Mouse (Mus musculus): ENCODE data around the gene Slc15a5.

The Slc15a5 gene

DNA sequence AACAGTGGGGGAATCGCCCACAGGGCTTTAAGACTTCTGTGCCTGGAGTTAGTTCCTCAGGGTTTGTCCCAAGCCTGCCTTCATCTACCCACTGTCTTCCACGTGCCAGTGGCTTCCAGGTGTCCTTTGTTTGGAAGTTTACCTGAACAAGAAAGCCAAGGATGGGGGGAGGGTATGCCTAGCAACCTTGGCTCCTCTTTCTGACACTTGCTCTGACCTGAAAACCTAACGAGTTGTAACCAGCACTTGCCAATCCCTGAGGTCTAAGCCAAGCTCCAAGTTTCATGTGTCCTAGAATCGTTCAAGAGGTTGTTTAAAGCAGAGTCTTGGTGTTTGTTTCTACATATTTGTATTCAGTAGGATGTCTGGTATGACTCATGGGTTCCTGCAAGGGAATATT, 116.9 kb downstream of the Slc15a5 start:
- no peak for DNase-seq (ENCODE audit: low read depth, low spot score)

DNA sequence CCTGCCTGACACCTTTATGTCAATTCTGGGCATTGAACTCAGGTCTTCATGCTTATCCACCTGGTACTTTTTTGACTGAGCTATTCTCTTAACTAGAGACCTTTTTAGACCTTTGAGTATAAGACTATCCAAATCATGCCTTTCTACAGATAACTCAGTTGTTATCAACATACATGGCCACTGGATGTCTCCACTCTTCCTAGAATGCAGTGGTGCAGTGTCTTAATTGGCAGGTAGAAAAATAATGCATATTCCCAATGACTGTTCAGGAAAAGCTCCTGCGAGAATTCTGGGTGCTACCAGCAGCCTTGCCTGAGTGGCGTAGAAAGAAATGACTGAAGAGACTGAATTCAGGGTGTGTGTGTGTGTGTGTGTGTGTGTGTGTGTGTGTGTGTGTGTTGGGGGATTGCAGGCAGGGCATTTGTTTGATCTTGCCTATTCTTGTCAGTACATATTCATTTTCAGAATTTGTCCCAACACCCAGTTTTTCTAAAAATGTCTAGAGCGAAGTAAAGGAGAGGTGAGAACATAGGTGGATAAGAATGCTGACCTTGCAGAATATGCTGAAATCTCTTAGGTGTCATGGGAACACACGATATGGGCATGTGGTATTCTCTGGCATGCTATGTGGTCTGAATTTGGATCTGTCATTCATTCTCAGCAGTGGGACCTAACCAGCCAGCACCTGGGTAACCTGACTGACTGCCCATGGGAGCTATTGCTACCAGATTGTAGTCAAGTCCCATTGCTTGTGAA, 119.5 kb downstream of the Slc15a5 start:
- DNase-seq (ENCODE audit: low read depth, low spot score), result no peak

DNA sequence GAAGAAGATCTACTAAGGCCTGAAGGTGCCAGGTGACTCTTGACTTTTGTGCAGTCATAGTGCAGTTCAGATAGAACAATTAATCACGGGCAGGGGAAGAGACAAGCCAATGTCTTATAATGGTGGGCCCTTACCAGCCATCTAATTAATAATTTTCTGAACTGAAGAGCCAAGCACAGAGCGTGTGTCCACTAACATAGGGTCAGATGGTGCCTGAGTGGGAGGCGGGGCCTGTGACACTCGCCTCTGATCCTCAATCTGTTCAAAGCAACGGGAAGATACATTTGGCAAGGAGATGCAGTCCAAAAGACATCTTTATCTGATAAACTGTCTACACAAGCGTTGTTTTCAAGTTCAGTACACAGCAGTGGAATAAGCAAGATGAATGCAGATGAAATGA, 122.1 kb downstream of the Slc15a5 start:
- no peak for DNase-seq (ENCODE audit: low read depth, low spot score)

DNA sequence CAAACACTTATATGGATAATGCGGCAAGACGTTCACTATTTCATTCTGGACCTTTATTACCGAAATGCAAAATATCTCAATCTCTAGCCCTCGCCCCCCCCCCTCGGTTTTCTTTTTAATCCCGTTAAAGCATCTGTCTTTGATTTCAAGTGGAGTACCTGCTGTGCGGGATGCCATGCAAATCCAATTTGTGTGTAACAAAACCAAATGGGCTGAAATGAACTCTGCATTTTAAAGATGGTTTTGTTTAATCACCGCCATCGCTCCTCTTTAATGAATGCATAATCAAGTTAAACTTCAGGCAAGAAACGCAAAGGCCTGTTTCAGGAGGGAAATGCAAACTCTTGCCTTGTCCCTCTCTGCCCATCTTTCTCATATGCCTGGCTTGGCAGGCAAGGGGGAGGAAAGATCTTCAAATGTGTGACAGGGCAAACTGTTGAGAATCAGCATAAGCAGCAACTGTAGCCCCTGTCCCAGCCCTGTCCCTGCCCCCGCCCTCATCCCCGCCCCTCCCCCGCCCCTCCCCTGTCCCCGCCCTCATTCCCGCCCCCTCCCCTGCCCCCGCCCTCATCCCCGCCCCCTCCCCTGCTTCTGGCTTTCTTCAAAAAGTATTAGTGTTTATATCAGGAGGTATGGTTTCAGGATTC, 122.8 kb downstream of the Slc15a5 start:
- DNase-seq (ENCODE audit: low read depth, low spot score), result peak; percentile 23

GRCm38 (mm10) chr6:137946520-137946919, 133.2 kb downstream of the Slc15a5 start:
- DNase-seq (ENCODE audit: low read depth, low spot score), result no peak

DNA sequence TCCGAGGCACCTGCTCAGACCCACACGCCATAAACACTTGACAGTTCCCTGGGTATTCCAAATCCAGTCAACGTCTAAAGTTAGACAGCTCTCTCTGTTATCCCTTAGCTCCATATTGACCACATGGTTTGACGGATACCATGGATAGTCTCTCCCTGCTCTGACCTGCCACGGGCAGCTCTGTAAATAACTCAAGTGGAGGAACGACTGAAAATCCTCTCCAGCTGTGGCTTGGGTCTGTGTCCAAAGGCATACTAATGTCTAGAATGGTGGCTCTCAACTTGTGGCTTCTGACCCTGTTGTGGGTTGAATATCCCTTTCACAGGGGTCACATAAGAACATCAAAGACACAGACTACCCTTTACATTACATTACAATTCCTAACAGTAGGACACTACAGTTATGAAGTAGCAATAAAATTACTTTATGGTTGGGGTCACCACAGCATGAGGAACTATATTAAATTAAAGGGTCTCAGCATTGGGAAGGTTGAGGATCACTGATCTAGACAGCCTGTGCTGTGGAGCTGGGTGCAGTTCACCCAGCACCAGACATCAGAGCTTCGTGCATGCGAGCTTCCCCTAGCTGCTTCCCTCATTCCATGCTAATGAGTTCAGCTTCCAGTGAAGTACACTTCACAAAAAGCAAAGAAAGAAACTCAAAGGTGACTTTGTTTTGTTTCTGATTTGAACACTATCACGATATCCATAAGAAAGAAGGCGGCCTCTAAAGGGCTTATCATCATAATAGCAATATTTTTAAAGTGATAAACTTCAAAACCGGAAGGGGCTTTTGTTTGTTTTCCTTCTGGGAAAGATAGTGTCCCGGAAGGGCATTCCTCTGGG, 139.1 kb downstream of the Slc15a5 start:
- DNase-seq (ENCODE audit: low read depth, low spot score), result no peak

DNA sequence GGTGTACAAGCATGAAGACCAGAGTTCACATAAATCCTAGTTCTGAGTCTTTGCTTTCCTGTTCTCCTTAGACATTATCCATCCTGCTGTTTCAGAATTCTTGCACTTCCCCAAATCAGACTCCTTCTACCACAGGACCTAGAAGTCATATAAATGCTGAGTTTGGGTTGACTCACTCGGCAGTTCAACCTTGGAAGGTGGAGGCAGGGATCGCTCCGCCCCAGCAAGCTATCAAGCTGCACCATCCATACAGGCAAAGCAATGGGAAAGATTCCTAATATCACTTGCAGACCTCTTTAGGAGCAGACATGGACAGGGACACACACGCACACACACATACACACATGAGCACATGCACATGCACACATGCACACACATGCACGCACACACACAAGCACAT, 142.2 kb downstream of the Slc15a5 start:
- DNase-seq (ENCODE audit: low read depth, low spot score), result no peak

GRCm38 (mm10) chr6:137936268-137936667, 143.4 kb downstream of the Slc15a5 start:
- no peak for DNase-seq (ENCODE audit: low read depth, low spot score)

DNA sequence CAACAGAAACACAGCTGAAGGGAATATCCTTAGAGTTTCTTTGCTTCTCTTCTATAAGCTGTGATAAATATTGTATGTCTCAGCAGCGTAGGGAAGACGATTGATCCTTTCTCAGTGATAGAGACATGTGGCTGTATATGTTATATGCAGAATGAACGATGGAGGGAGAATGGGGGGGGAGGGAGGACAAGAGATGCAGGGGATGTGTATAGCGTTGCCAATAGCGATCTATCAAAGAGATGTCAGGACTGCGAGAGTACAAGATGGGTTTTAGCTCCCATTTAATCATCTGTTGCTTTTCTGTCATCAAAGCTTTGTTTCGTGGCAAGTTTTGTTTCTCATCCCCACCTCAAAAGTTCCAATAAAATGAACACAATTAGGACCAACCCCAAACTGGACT, 143.9 kb downstream of the Slc15a5 start:
- no peak for DNase-seq (ENCODE audit: low read depth, low spot score)

DNA sequence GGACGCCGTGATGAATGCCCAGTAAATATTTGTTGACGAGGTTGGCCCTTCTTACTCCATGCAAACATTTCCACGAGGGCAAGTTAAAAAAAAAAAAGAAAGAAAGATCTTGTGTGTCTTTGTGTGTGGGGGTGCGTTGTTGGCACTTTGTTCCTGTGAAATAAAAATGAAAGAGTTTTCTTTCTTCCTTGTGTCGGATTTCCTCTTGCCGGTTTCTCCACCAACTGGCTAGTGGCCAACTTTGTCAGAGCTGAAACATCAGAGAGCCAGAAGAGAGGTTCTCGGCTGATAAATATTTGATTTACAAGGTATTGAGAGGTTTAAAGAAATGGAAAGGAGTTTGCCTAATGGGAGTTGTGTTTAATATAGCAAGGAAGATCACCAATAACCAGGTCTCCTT, 144.4 kb downstream of the Slc15a5 start:
- no peak for DNase-seq (ENCODE audit: low read depth, low spot score)

GRCm38 (mm10) chr6:137934545-137935298, 145.0 kb downstream of the Slc15a5 start:
- no peak for DNase-seq (ENCODE audit: low read depth, low spot score)
